Mouse (Mus musculus): ENCODE data around the gene Dtx4. TPM values are rescaled to one million over a fixed set of nuclear protein-coding genes. Genes with fewer than 3 reads are reported as not detected.

The Dtx4 gene
- polyA plus RNA-seq, 1 experiment = not detected

- TF ChIP-seq GATA1 (IDR thresholded peaks at IDR 0.05; ENCODE audit: low read length) = no peak
These were observed 80.7 kb downstream of the Dtx4 start for GRCm38 (mm10) chr19:12420555-12420954.

- no peak for TF ChIP-seq GATA1 (IDR thresholded peaks at IDR 0.05; ENCODE audit: low read length)
These were observed 82.9 kb downstream of the Dtx4 start for GRCm38 (mm10) chr19:12418312-12418711.

GRCm38 (mm10) chr19:12417361-12417760, 83.9 kb downstream of the Dtx4 start, which contains the start of gene Olfr1441:
Gene Olfr1441, plus strand, starts transcription at chr19:12417433.
- TF ChIP-seq GATA1 (IDR thresholded peaks at IDR 0.05; ENCODE audit: low read length) = no peak

Other genes starting within 250 kb of the Dtx4 start
- not detected in 2 replicates for gene Olfr235, start 240.4 kb downstream of the Dtx4 start, polyA plus RNA-seq (2012)
- not detected in 2 replicates for gene Olfr1434, start 221.6 kb downstream of the Dtx4 start, polyA plus RNA-seq (2012)
- not detected in 2 replicates for gene Olfr1436, start 202.3 kb downstream of the Dtx4 start, polyA plus RNA-seq (2012)
- not detected in 2 replicates for gene Olfr1437, start 176.4 kb downstream of the Dtx4 start, polyA plus RNA-seq (2012)
- not detected in 2 replicates for gene Olfr1438-ps1, start 165.5 kb downstream of the Dtx4 start, polyA plus RNA-seq (2012)
- gene Olfr1440, start 114.2 kb downstream of the Dtx4 start, polyA plus RNA-seq (2012) = not detected in 2 replicates
- not detected in 2 replicates for gene Olfr1441, start 84.0 kb downstream of the Dtx4 start, polyA plus RNA-seq (2012)
- gene Pfpl, start 73.5 kb downstream of the Dtx4 start, polyA plus RNA-seq (2012) = not detected in 2 replicates
- not detected in 2 replicates for gene Mpeg1, start 40.7 kb downstream of the Dtx4 start, polyA plus RNA-seq (2012)
- gene Fam111a, start 44.3 kb upstream of the Dtx4 start, polyA plus RNA-seq (2012) = not detected in 2 replicates
- not detected in 2 replicates for gene Gm4952, start 98.5 kb upstream of the Dtx4 start, polyA plus RNA-seq (2012)
- gene Glyat, start 131.9 kb upstream of the Dtx4 start, polyA plus RNA-seq (2012) = not detected in 2 replicates
- not detected in 2 replicates for gene Olfr1442, start 169.0 kb upstream of the Dtx4 start, polyA plus RNA-seq (2012)
- not detected in 2 replicates for gene Olfr1443, start 176.7 kb upstream of the Dtx4 start, polyA plus RNA-seq (2012)
- not detected in 2 replicates for gene Keg1, start 194.3 kb upstream of the Dtx4 start, polyA plus RNA-seq (2012)